Mouse (Mus musculus) left cerebral cortex, postnatal 36 days (tissue): ENCODE results near the gene Fam241a. TPM values are rescaled to one million over a fixed set of nuclear protein-coding genes. Genes with fewer than 3 reads are reported as not detected.

ENCODE experiments used
- DNase-seq, 2 experiments: peaks; one replicate each; pipeline ENCODE4 v3.0.0; 2021 to 2022; ENCODE audit warnings: low spot score in 2 of 2, mixed read lengths in 1 of 2
- intact Hi-C: fragments of 180-260 bp; cut with DNase I; formaldehyde crosslinking; loops from one replicate; pipeline ENCODE4 v1.15.1; 2025
- total RNA-seq, 2 experiments: library from RNA; stranded (reverse); gene quantifications; 2 replicates each; pipeline ENCODE4 v1.2.3; 2021

Fam241a gene
- total RNA-seq, 2 experiments from 2014 or later, result 3.4 to 3.6 TPM

GRCm38 (mm10) chr3:127841926-127842325 is 54.2 kb downstream of the Fam241a start:
- no peak for DNase-seq
- intact Hi-C loops, result no loop called here

- no peak for DNase-seq
- intact Hi-C loops, result no loop called here
Observed at GRCm38 (mm10) chr3:127837972-127838644, 58.0 kb downstream of the Fam241a start.

- DNase-seq, result peak; percentile 96 to 98
- intact Hi-C loops, result no loop called here
Observed at GRCm38 (mm10) chr3:127837154-127837865, 58.8 kb downstream of the Fam241a start, which contains the start of gene Ap1ar. Gene Ap1ar, minus strand, starts transcription at chr3:127837523.

GRCm38 (mm10) chr3:127836798-127837153 is 59.3 kb downstream of the Fam241a start:
- DNase-seq, result no peak
- intact Hi-C loops, result no loop called here

DNA sequence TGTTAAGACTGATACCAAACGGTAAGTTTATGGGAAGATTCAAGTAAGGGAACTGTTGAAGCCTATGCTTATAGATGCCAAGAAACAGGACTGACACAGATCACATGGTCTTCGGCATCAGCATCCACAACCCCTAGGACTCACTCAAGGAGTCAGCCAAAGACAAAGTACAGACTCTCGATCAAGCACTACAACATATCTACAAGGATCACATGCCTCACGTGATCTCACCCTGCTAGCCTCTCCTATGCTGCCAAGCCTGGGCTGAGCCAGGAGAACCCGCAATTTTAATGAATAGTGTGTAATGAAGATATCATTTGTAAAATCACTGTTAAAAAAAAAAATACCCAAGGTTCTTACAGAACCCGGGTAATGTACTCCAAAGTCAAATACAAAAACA is 60.5 kb downstream of the Fam241a start:
- no peak for DNase-seq
- intact Hi-C loops, result no loop called here

- intact Hi-C loops, result no loop called here
- no peak for DNase-seq
Observed at GRCm38 (mm10) chr3:127834040-127834439, 62.1 kb downstream of the Fam241a start.

DNA sequence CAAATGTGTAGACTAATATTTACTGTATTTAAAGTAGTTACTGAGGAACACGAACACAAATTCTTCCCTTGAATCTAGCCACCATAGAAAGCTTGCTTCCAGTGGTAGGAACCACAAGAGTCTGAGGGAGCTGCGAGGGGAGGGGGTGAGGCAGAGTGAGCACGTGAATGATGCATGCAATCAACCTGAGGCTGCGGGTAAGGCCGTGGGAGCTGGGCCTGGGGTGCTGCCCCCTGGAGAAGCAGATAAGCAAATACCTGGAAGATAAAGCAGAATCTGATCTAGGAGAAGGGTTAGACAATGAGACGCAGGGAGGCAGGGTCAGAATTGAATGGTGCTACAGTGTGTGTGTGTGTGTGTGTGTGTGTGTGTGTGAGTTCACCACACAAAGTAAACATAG is 65.0 kb downstream of the Fam241a start:
- intact Hi-C loops, result no loop called here
- DNase-seq, result no peak

GRCm38 (mm10) chr3:127830183-127830582 is 65.9 kb downstream of the Fam241a start:
- no peak for DNase-seq
- intact Hi-C loops, result no loop called here

GRCm38 (mm10) chr3:127827123-127827522 is 69.0 kb downstream of the Fam241a start:
- intact Hi-C loops, result no loop called here
- no peak for DNase-seq

DNA sequence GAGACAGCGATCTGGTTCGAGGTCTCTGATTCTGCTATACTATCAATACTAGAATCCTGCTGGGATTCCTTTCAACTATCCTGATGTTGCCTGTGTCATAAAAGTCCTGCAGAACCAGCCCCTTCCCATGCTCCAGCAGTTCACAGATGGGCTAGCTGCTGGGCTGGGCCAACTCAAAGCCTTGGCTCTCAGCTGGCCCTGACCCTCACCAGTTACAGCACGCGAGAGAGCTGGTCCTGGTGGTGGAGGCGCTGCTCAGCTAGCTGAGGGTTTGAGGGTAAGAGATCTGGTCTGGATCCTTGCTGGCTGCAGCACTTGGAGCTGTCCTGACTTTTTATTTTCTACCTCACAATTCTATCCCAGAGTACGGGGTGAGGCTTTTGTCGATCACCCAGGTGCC is 69.6 kb downstream of the Fam241a start:
- no peak for DNase-seq
- intact Hi-C loops, result no loop called here

DNA sequence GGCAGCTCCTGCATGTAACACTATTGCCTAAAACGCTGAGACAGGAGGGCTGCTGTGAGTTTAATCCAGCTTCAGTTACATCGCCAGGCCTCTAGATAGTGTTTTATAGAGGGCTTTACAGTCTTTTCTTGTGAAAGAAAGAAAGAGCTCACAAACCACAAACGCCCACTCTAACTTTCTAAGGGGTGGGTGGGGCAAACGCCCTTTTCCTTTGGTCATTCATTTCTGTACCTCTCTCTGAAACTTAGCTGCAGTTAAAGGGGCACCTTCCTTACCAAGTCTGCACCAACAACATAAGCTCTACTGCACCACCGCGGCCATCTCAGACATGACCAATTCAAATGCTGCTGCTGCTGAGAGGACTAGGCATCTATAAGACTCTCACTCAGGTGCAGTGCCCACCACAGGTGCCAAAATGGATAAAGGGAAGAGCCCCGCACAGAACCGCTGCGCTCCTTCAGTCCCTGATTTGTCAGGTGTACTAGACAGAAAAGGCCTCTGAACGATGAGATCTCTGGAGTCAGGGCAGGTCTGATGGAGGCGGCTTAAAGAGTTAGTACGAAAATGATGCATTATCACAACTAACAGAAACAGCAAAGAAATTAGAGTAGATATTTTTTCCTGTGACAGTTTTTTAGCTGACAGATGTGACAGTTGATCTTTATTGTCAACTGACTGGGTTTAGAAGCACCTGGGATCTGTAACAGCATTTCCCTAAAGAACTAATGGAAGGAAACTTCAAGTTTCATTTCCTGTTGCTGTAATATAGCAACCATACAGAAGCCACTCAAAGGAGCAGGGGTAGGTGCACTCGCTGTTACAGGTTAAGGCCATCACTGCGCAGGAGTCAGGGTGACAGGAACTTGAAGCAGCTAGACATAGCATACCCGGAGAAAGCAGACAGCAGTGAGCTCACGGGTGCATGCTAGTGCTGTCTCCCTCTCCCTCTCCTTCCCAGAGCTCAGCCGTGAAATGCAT is 71.9 kb downstream of the Fam241a start:
- DNase-seq, result no peak
- intact Hi-C loops, result no loop called here

GRCm38 (mm10) chr3:127821209-127821608 is 74.9 kb downstream of the Fam241a start:
- no peak for DNase-seq
- intact Hi-C loops, result no loop called here

DNA sequence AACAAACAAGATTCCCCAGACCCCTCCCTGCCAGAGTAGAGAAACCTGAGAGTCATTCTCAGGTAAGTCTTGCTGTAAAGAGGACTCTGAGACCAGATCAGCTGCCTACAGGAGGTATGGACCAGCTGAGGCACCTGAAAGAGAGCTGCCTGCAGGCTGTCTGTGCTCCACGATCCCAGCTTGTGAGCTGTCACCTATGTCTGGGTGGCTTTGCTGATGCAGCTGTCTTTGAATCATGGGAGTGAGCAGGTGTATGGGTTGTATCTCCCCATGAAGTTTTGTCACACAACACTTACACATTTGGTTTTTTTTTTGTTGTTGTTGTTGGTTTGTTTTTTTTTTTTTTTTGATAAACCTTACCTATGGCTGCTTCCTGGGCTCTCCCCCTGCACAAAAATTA is 75.7 kb downstream of the Fam241a start:
- intact Hi-C loops, result no loop called here
- no peak for DNase-seq

Other genes starting within 250 kb of the Fam241a start
- gene Alpk1, start 115.8 kb downstream of the Fam241a start, total RNA-seq, result 1 to 10 TPM; 3.0 to 4.6 TPM
- gene Tifa, start 106.5 kb downstream of the Fam241a start, total RNA-seq, result 1 to 10 TPM; 4.7 to 5.0 TPM
- gene Ap1ar, start 58.8 kb downstream of the Fam241a start, total RNA-seq, result 10 to 100 TPM; 79.4 to 83.4 TPM